Mouse (Mus musculus) intestine, embryonic 16.5 days (tissue): ENCODE measurements around the gene Entpd7. TPM values are rescaled to one million over a fixed set of nuclear protein-coding genes. Genes with fewer than 3 reads are reported as not detected.
A peak's percentile ranks its signal among the peaks of the same experiment; 100 is the strongest.

Experiments used
- ATAC-seq: fragments of 200-750 bp; cut with Nextera tagmentation; 2 replicates; pipeline ENCODE4 v1.8.0; 2017; ENCODE audit warnings: moderate TSS enrichment, moderate library complexity
- H3K27ac ChIP-seq: fragments of 300-500 bp; sonication (generic); 2 replicates; pipeline ENCODE4 v1.5.1; 2014; ENCODE audit warnings: mild to moderate bottlenecking, low read length
- H3K27me3 ChIP-seq: fragments of 300-500 bp; sonication (generic); replicated peaks from 2 replicates; pipeline ENCODE4 v1.6.1; 2014; ENCODE audit warnings: low read length, control low read depth, mixed read lengths; ENCODE audit not compliant: control insufficient read depth, insufficient read depth
- H3K36me3 ChIP-seq: fragments of 300-500 bp; sonication (generic); 2 replicates; pipeline ENCODE4 v1.6.1; 2014; ENCODE audit warnings: low read length, control low read depth; ENCODE audit not compliant: control insufficient read depth, insufficient read depth
- H3K4me1 ChIP-seq: fragments of 300-500 bp; sonication (generic); 2 replicates; pipeline ENCODE4 v1.6.1; 2014; ENCODE audit warnings: low read length, control low read depth, mixed read lengths; ENCODE audit not compliant: control insufficient read depth, insufficient read depth
- H3K4me2 ChIP-seq: fragments of 300-500 bp; sonication (generic); 2 replicates; pipeline ENCODE4 v1.6.1; 2014; ENCODE audit warnings: low read depth, low read length, control low read depth
- H3K4me3 ChIP-seq: fragments of 300-500 bp; sonication (generic); 2 replicates; pipeline ENCODE4 v1.5.1; 2014; ENCODE audit warnings: mild to moderate bottlenecking, low read length
- H3K9ac ChIP-seq: fragments of 300-500 bp; sonication (generic); 2 replicates; pipeline ENCODE4 v1.6.1; 2014; ENCODE audit warnings: low read depth, low read length
- H3K9me3 ChIP-seq: fragments of 300-500 bp; sonication (generic); 2 replicates; pipeline ENCODE4 v1.6.1; 2016; ENCODE audit warnings: low read length, control low read depth; ENCODE audit not compliant: control insufficient read depth
- WGBS: fragments of 180-500 bp; shearing (Covaris S2); extraction: QIAGEN DNeasy Blood & Tissue Kit; methylation state at CpG from one replicate; pipeline ENCODE4 v1.1.7; 2014; 5-methylcytosine and 5-hydroxymethylcytosine counted together
- polyA plus RNA-seq: library from polyadenylated mRNA; unstranded; fragments of >200 nt; fragmentation: Nextera tagmentation; extraction: Ambion mirVana; gene quantifications from 2 replicates; pipeline ENCODE4 v1.2.1, GENCODE M21; 2015

The Entpd7 gene
- polyA plus RNA-seq, 1 experiment from 2014 or later = 27.6 TPM

GRCm38 (mm10) chr19:43771499-43771969, 82.1 kb downstream of the Entpd7 start:
- Histone ChIP-seq H3K4me3 (no peak overlapping the region), H3K36me3 (no peaks in the 10 kb centered on the region), H3K9me3 (no peaks in the 10 kb centered on the region), H3K4me2 (no peak overlapping the region), H3K9ac (no peak overlapping the region), H3K27ac (no peak overlapping the region), H3K27me3 (no peaks in the 10 kb centered on the region), H3K4me1 (peaks cover 5% of the 10 kb centered on the region)
- 86% methylated on average over 5 of the region's 5 CpGs for WGBS
- no peak for ATAC-seq

GRCm38 (mm10) chr19:43772311-43772710, 82.8 kb downstream of the Entpd7 start:
- no peak overlapping the region for H3K4me2 ChIP-seq
- H3K36me3 ChIP-seq = no peaks in the 10 kb centered on the region
- ATAC-seq = no peak
- H3K9me3 ChIP-seq = no peaks in the 10 kb centered on the region
- 57% methylated on average over 6 of the region's 6 CpGs for WGBS
- no peak overlapping the region for H3K4me3 ChIP-seq
- no peaks in the 10 kb centered on the region for H3K27me3 ChIP-seq
- no peak overlapping the region for H3K27ac ChIP-seq
- peaks cover 5% of the 10 kb centered on the region for H3K4me1 ChIP-seq
- H3K9ac ChIP-seq = no peak overlapping the region

- peak; percentile 68 for ATAC-seq
- no peaks in the 10 kb centered on the region for H3K27me3 ChIP-seq
- no peak overlapping the region for H3K4me3 ChIP-seq
- no peaks in the 10 kb centered on the region for H3K9me3 ChIP-seq
- 42% methylated on average over 10 of the region's 10 CpGs for WGBS
- 0 out of 2 replicates have a peak overlapping the region, but pooled peaks have one; percentile 29 for H3K9ac ChIP-seq
- peaks cover 2% of the 10 kb centered on the region; the same call in 1 of the 2 replicates for H3K4me1 ChIP-seq
- H3K4me2 ChIP-seq = no peak overlapping the region
- peak overlapping the region; percentile 87 for H3K27ac ChIP-seq
- no peaks in the 10 kb centered on the region for H3K36me3 ChIP-seq
Measured at GRCm38 (mm10) chr19:43775433-43775832, 86.0 kb downstream of the Entpd7 start.

- no peaks in the 10 kb centered on the region for H3K9me3 ChIP-seq
- WGBS = 67% methylated on average over 4 of the region's 4 CpGs
- peak overlapping the region; percentile 26; the same call in 1 of the 2 replicates for H3K27ac ChIP-seq
- no peak overlapping the region for H3K9ac ChIP-seq
- H3K27me3 ChIP-seq = no peaks in the 10 kb centered on the region
- peaks cover 2% of the 10 kb centered on the region; the same call in 1 of the 2 replicates for H3K4me1 ChIP-seq
- no peak overlapping the region for H3K4me2 ChIP-seq
- no peaks in the 10 kb centered on the region for H3K36me3 ChIP-seq
- no peak overlapping the region for H3K4me3 ChIP-seq
- no peak for ATAC-seq
Measured at GRCm38 (mm10) chr19:43776561-43776960, 87.1 kb downstream of the Entpd7 start.

GRCm38 (mm10) chr19:43777308-43777707, 87.8 kb downstream of the Entpd7 start:
- no peaks in the 10 kb centered on the region for H3K36me3 ChIP-seq
- H3K9ac ChIP-seq = no peak overlapping the region
- H3K9me3 ChIP-seq = no peaks in the 10 kb centered on the region
- no peak overlapping the region for H3K4me3 ChIP-seq
- peaks cover 2% of the 10 kb centered on the region; the same call in 1 of the 2 replicates for H3K4me1 ChIP-seq
- whole genome bisulfite sequencing = 54% methylated on average over 2 of the region's 2 CpGs
- ATAC-seq = peak; percentile 13; the same call in 1 of the 2 replicates
- no peak overlapping the region; the same call in 1 of the 2 replicates for H3K27ac ChIP-seq
- no peak overlapping the region for H3K4me2 ChIP-seq
- no peaks in the 10 kb centered on the region for H3K27me3 ChIP-seq

GRCm38 (mm10) chr19:43780391-43780790, 90.9 kb downstream of the Entpd7 start:
- Histone ChIP-seq H3K4me2 (no peak overlapping the region), H3K27me3 (no peaks in the 10 kb centered on the region), H3K9me3 (no peaks in the 10 kb centered on the region), H3K4me1 (no peaks in the 10 kb centered on the region), H3K36me3 (no peaks in the 10 kb centered on the region), H3K9ac (no peak overlapping the region), H3K27ac (no peak overlapping the region), H3K4me3 (no peak overlapping the region)
- WGBS = 58% methylated on average over 5 of the region's 5 CpGs
- ATAC-seq = no peak

- WGBS = 60% methylated on average over 3 of the region's 3 CpGs
- Histone ChIP-seq H3K27ac (peak within 1 kb of the TSS; percentile 34; the same call in 1 of the 2 replicates), H3K9ac (peak within 1 kb of the TSS; percentile 37; the same call in 1 of the 2 replicates), H3K4me2 (0 out of 2 replicates have a peak within 1 kb of the TSS, but pooled peaks have one; percentile 9), H3K36me3 (no peaks in the 10 kb centered on the region), H3K9me3 (no peaks in the 10 kb centered on the region), H3K4me1 (no peaks in the 10 kb centered on the region), H3K4me3 (peak within 1 kb of the TSS; percentile 33), H3K27me3 (no peaks in the 10 kb centered on the region)
- ATAC-seq = peak; percentile 93
Measured at GRCm38 (mm10) chr19:43781980-43782379, 92.5 kb downstream of the Entpd7 start, which contains the start of gene Abcc2. TSS of gene Abcc2 (plus strand) at chr19:43782192.

Other genes starting within 250 kb of the Entpd7 start
- 1.3 and 1.4 TPM in 2 replicates for gene Cnnm1, start 249.2 kb upstream of the Entpd7 start, polyA plus RNA-seq
- gene Got1, start 165.1 kb upstream of the Entpd7 start, polyA plus RNA-seq = 70.5 and 73.4 TPM in 2 replicates
- 61.3 and 64.6 TPM in 2 replicates for gene Nkx2-3, start 77.3 kb upstream of the Entpd7 start, polyA plus RNA-seq
- gene Slc25a28, start 14.8 kb upstream of the Entpd7 start, polyA plus RNA-seq = 19.5 and 20.0 TPM in 2 replicates
- 23.5 and 25.6 TPM in 2 replicates for gene Cutc, start 63.3 kb downstream of the Entpd7 start, polyA plus RNA-seq
- gene Cox15, start 63.3 kb downstream of the Entpd7 start, polyA plus RNA-seq = 18.6 and 21.7 TPM in 2 replicates
- gene Abcc2, start 92.5 kb downstream of the Entpd7 start, polyA plus RNA-seq = 24.1 and 31.4 TPM in 2 replicates